Mouse (Mus musculus): ENCODE measurements around the gene Ezr. TPM values are rescaled to one million over a fixed set of nuclear protein-coding genes. Genes with fewer than 3 reads are reported as not detected.

Ezr gene
- polyA plus RNA-seq, 1 experiment from 2014 or later: 31.9 TPM

GRCm38 (mm10) chr17:6798392-6799061 is 15.9 kb upstream of the Ezr start:
- H3K27ac ChIP-seq (ENCODE audit: low read length): no peak overlapping the region
- 92% methylated on average over 12 of the region's 12 CpGs for WGBS

GRCm38 (mm10) chr17:6797471-6797870 is 14.9 kb upstream of the Ezr start:
- 89% methylated on average over 4 of the region's 4 CpGs for WGBS
- H3K9ac ChIP-seq (ENCODE audit: low read depth, low read length): no peak overlapping the region
- no peaks in the 10 kb centered on the region for H3K36me3 ChIP-seq (ENCODE audit: control insufficient read depth, insufficient read depth, low read length)
- no peak overlapping the region for H3K4me3 ChIP-seq (ENCODE audit: low read depth, low read length)
- no peaks in the 10 kb centered on the region for H3K4me1 ChIP-seq (ENCODE audit: control insufficient read depth, insufficient read depth, low read length)
- no peak for ATAC-seq
- H3K4me2 ChIP-seq (ENCODE audit: low read length): no peak overlapping the region
- no peaks in the 10 kb centered on the region for H3K27me3 ChIP-seq (ENCODE audit: control insufficient read depth, insufficient read depth, low read depth, low read length)
- no peaks in the 10 kb centered on the region; the same call in 1 of the 2 replicates for H3K9me3 ChIP-seq (replicated peaks; ENCODE audit: control insufficient read depth, low read length, poor library complexity, severe bottlenecking)
- no peak overlapping the region for H3K27ac ChIP-seq (ENCODE audit: low read length)

More at GRCm38 (mm10) chr17:6798392-6799061, 15.9 kb upstream of the Ezr start:
- Histone ChIP-seq H3K4me2 (ENCODE audit: low read length) (no peak overlapping the region), H3K4me1 (ENCODE audit: control insufficient read depth, insufficient read depth, low read length) (no peaks in the 10 kb centered on the region), H3K36me3 (ENCODE audit: control insufficient read depth, insufficient read depth, low read length) (no peaks in the 10 kb centered on the region), H3K27me3 (ENCODE audit: control insufficient read depth, insufficient read depth, low read depth, low read length) (no peaks in the 10 kb centered on the region), H3K9me3 (replicated peaks; ENCODE audit: control insufficient read depth, low read length, poor library complexity, severe bottlenecking) (no peaks in the 10 kb centered on the region; the same call in 1 of the 2 replicates), H3K4me3 (ENCODE audit: low read depth, low read length) (no peak overlapping the region), H3K9ac (ENCODE audit: low read depth, low read length) (no peak overlapping the region)
- no peak for ATAC-seq

- no peak overlapping the region for H3K9ac ChIP-seq (ENCODE audit: low read depth, low read length)
- WGBS: 62% methylated on average over 12 of the region's 12 CpGs
- H3K4me2 ChIP-seq (ENCODE audit: low read length): no peak overlapping the region
- no peak overlapping the region for H3K4me3 ChIP-seq (ENCODE audit: low read depth, low read length)
- H3K27ac ChIP-seq (ENCODE audit: low read length): no peak overlapping the region
- H3K9me3 ChIP-seq (replicated peaks; ENCODE audit: control insufficient read depth, low read length, poor library complexity, severe bottlenecking): no peaks in the 10 kb centered on the region
- no peaks in the 10 kb centered on the region for H3K36me3 ChIP-seq (ENCODE audit: control insufficient read depth, insufficient read depth, low read length)
- no peaks in the 10 kb centered on the region for H3K27me3 ChIP-seq (ENCODE audit: control insufficient read depth, insufficient read depth, low read depth, low read length)
- H3K4me1 ChIP-seq (ENCODE audit: control insufficient read depth, insufficient read depth, low read length): no peaks in the 10 kb centered on the region
- ATAC-seq: 0 out of 2 replicates have a peak, but pooled peaks have one; percentile 21
Observed at GRCm38 (mm10) chr17:6794160-6794751, 11.7 kb upstream of the Ezr start.

- ATAC-seq: no peak
- no peak overlapping the region for H3K27ac ChIP-seq (ENCODE audit: low read length)
Observed at GRCm38 (mm10) chr17:6789581-6790118, 7.1 kb upstream of the Ezr start.

GRCm38 (mm10) chr17:6789103-6789502 is 6.5 kb upstream of the Ezr start:
- no peaks in the 10 kb centered on the region for H3K9me3 ChIP-seq (replicated peaks; ENCODE audit: control insufficient read depth, low read length, poor library complexity, severe bottlenecking)
- H3K27ac ChIP-seq (ENCODE audit: low read length): no peak overlapping the region
- H3K9ac ChIP-seq (ENCODE audit: low read depth, low read length): no peak overlapping the region
- H3K4me2 ChIP-seq (ENCODE audit: low read length): no peak overlapping the region
- H3K36me3 ChIP-seq (ENCODE audit: control insufficient read depth, insufficient read depth, low read length): no peaks in the 10 kb centered on the region
- H3K4me1 ChIP-seq (ENCODE audit: control insufficient read depth, insufficient read depth, low read length): no peaks in the 10 kb centered on the region
- peaks cover 5% of the 10 kb centered on the region for H3K27me3 ChIP-seq (ENCODE audit: control insufficient read depth, insufficient read depth, low read depth, low read length)
- ATAC-seq: no peak
- no peak overlapping the region for H3K4me3 ChIP-seq (ENCODE audit: low read depth, low read length)

More at GRCm38 (mm10) chr17:6789581-6790118, 7.1 kb upstream of the Ezr start:
- no peak overlapping the region for H3K4me3 ChIP-seq (ENCODE audit: low read depth, low read length)
- no peaks in the 10 kb centered on the region for H3K36me3 ChIP-seq (ENCODE audit: control insufficient read depth, insufficient read depth, low read length)
- no peaks in the 10 kb centered on the region for H3K9me3 ChIP-seq (replicated peaks; ENCODE audit: control insufficient read depth, low read length, poor library complexity, severe bottlenecking)
- 84% methylated on average over 9 of the region's 9 CpGs for WGBS
- no peaks in the 10 kb centered on the region for H3K4me1 ChIP-seq (ENCODE audit: control insufficient read depth, insufficient read depth, low read length)
- H3K9ac ChIP-seq (ENCODE audit: low read depth, low read length): no peak overlapping the region
- peaks cover 5% of the 10 kb centered on the region for H3K27me3 ChIP-seq (ENCODE audit: control insufficient read depth, insufficient read depth, low read depth, low read length)
- no peak overlapping the region for H3K4me2 ChIP-seq (ENCODE audit: low read length)

- Histone ChIP-seq H3K9ac (ENCODE audit: low read depth, low read length) (no peak overlapping the region), H3K27ac (ENCODE audit: low read length) (no peak overlapping the region), H3K4me2 (ENCODE audit: low read length) (no peak overlapping the region), H3K36me3 (ENCODE audit: control insufficient read depth, insufficient read depth, low read length) (no peaks in the 10 kb centered on the region), H3K4me1 (ENCODE audit: control insufficient read depth, insufficient read depth, low read length) (peaks cover 3% of the 10 kb centered on the region; the same call in 1 of the 2 replicates), H3K9me3 (replicated peaks; ENCODE audit: control insufficient read depth, low read length, poor library complexity, severe bottlenecking) (no peaks in the 10 kb centered on the region), H3K4me3 (ENCODE audit: low read depth, low read length) (no peak overlapping the region), H3K27me3 (ENCODE audit: control insufficient read depth, insufficient read depth, low read depth, low read length) (peaks cover 17% of the 10 kb centered on the region)
- no peak for ATAC-seq
- 86% methylated on average over 4 of the region's 4 CpGs for WGBS
Observed at GRCm38 (mm10) chr17:6787241-6787640, 4.7 kb upstream of the Ezr start.

- WGBS: 35% methylated on average over 10 of the region's 10 CpGs
- Histone ChIP-seq H3K27me3 (ENCODE audit: control insufficient read depth, insufficient read depth, low read depth, low read length) (peaks cover 34% of the 10 kb centered on the region), H3K9me3 (replicated peaks; ENCODE audit: control insufficient read depth, low read length, poor library complexity, severe bottlenecking) (no peaks in the 10 kb centered on the region), H3K36me3 (ENCODE audit: control insufficient read depth, insufficient read depth, low read length) (no peaks in the 10 kb centered on the region), H3K4me2 (ENCODE audit: low read length) (peak overlapping the region; percentile 97), H3K27ac (ENCODE audit: low read length) (no peak overlapping the region), H3K4me1 (ENCODE audit: control insufficient read depth, insufficient read depth, low read length) (peaks cover 9% of the 10 kb centered on the region), H3K4me3 (ENCODE audit: low read depth, low read length) (no peak overlapping the region), H3K9ac (ENCODE audit: low read depth, low read length) (no peak overlapping the region)
- no peak for ATAC-seq
Observed at GRCm38 (mm10) chr17:6783756-6784357, 1.3 kb upstream of the Ezr start.

GRCm38 (mm10) chr17:6783006-6783661 is 550 bp upstream of the Ezr start:
- peak; percentile 63; the same call in 1 of the 2 replicates for ATAC-seq
- Histone ChIP-seq H3K27ac (ENCODE audit: low read length) (0 out of 2 replicates have a peak overlapping the region, but pooled peaks have one; percentile 18), H3K4me1 (ENCODE audit: control insufficient read depth, insufficient read depth, low read length) (peaks cover 16% of the 10 kb centered on the region)

More at GRCm38 (mm10) chr17:6783006-6783661, 550 bp upstream of the Ezr start:
- Histone ChIP-seq H3K27me3 (ENCODE audit: control insufficient read depth, insufficient read depth, low read depth, low read length) (peaks cover 38% of the 10 kb centered on the region), H3K4me3 (ENCODE audit: low read depth, low read length) (peak overlapping the region; percentile 69), H3K9ac (ENCODE audit: low read depth, low read length) (peak overlapping the region; percentile 64), H3K9me3 (replicated peaks; ENCODE audit: control insufficient read depth, low read length, poor library complexity, severe bottlenecking) (no peaks in the 10 kb centered on the region), H3K4me2 (ENCODE audit: low read length) (peak overlapping the region; percentile 97), H3K36me3 (ENCODE audit: control insufficient read depth, insufficient read depth, low read length) (no peaks in the 10 kb centered on the region)
- WGBS: 0% methylated on average over 37 of the region's 58 CpGs

Data from midbrain, embryonic 16.5 days (tissue).